ENCODE assay signal across 29 mouse cellular contexts in the genomic region with DNA sequence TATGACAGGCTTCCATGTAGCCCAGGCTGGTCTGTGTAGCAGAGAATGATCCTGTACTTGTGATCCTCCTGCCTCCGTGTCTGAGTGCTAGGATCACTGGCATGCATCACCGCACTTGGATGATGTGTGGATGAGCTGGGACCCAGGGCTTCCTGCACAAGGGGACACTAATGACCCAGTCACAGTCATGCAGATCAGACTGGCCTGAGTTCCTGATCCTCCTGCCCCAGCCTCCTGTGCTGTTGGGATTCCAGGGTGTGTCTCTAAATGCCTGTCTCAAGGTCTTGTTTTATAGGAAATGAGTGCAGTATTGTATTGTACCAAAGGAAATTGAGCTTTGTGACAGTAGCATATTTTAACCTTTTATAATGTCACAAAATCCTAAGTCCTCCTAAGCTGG. TPM values are rescaled to one million over a fixed set of nuclear protein-coding genes. Genes with fewer than 3 reads are reported as not detected.
DNase-seq lines count a peak whose midpoint lies in the region; ATAC-seq and TF ChIP-seq lines count a peak whose summit lies in the region.
"Had no signal": no experiment of that assay in that cellular context is flagged by ENCODE, and none has a peak within 500 bp of the region (broad histone marks: within the 10 kb centered on the region; RNA-seq: fewer than 3 reads in every experiment).

No protein-coding gene starts in this region.

- H3K36me3 ChIP-seq in kidney, embryonic 14.5 days (ENCODE audit: control insufficient read depth, insufficient read depth, low read length), result peaks cover 54% of the 10 kb centered on the region
- H3K36me3 ChIP-seq in kidney, embryonic 16.5 days (ENCODE audit: insufficient read depth, low read length), result peaks cover 39% of the 10 kb centered on the region
- H3K36me3 ChIP-seq in E14TG2a.4 (ENCODE audit: insufficient read depth, low read length), result peaks cover 87% of the 10 kb centered on the region
- no peaks in the 10 kb centered on the region for H3K36me3 ChIP-seq in lung, postnatal 0 days (ENCODE audit: insufficient read depth, low read length)

- no peak overlapping the region for H3K9ac ChIP-seq in kidney, embryonic 14.5 days (ENCODE audit: low read depth, low read length)
- no peak overlapping the region for H3K9ac ChIP-seq in kidney, embryonic 16.5 days (replicated peaks; ENCODE audit: low read length)
- no peak overlapping the region for H3K9ac ChIP-seq in lung, postnatal 0 days (replicated peaks; ENCODE audit: low read depth)
- H3K9ac ChIP-seq: embryonic facial prominence, embryonic 13.5 days; embryonic facial prominence, embryonic 15.5 days; forebrain, embryonic 12.5 days had no signal

- DNase-seq in ES-CJ7 (ENCODE audit: low read depth, low spot score) (peak; percentile 79), R1 (ENCODE audit: low read depth, low spot score) (peak; percentile 81)
- no peak for DNase-seq in lung, postnatal 0 days (ENCODE audit: low spot score)
- no peak for DNase-seq in layer of hippocampus, postnatal 10 days (ENCODE audit: low spot score in 2 of 2)
- DNase-seq: adrenal gland, adult 8-10 months; adrenal gland, postnatal 14 days; adrenal gland, postnatal 36 days; B cell, adult 2 months; cerebellum, adult 11-12 months; cerebellum, adult 2 months; cerebellum, adult 9-10 months; cerebellum, postnatal 10 days; cerebellum, postnatal 25 days had no signal

- no peak overlapping the region for H3K27ac ChIP-seq in kidney, embryonic 14.5 days (ENCODE audit: low read depth, low read length)
- H3K27ac ChIP-seq in kidney, embryonic 16.5 days (ENCODE audit: low read length), result no peak overlapping the region
- H3K27ac ChIP-seq in lung, postnatal 0 days (ENCODE audit: low read length), result no peak overlapping the region
- H3K27ac ChIP-seq: embryonic facial prominence, embryonic 13.5 days; embryonic facial prominence, embryonic 15.5 days; forebrain, embryonic 10.5 days; forebrain, embryonic 12.5 days had no signal

- no peak for TF ChIP-seq EP300 in lung, postnatal 0 days (IDR thresholded peaks at IDR 0.05)

- no peak overlapping the region for H3K4me2 ChIP-seq in kidney, embryonic 14.5 days (replicated peaks; ENCODE audit: low read depth, low read length)
- H3K4me2 ChIP-seq in kidney, embryonic 16.5 days (replicated peaks; ENCODE audit: low read depth, low read length), result no peak overlapping the region
- H3K4me2 ChIP-seq in lung, postnatal 0 days (replicated peaks; ENCODE audit: low read depth, low read length), result no peak overlapping the region
- H3K4me2 ChIP-seq: embryonic facial prominence, embryonic 13.5 days; embryonic facial prominence, embryonic 15.5 days; forebrain, embryonic 12.5 days had no signal

- peak; percentile 32; the same call in 1 of the 2 replicates for ATAC-seq in kidney, embryonic 14.5 days (ENCODE audit: low FRiP score, low TSS enrichment)
- ATAC-seq in kidney, embryonic 16.5 days (ENCODE audit: low FRiP score, low TSS enrichment), result no peak
- no peak for ATAC-seq in lung, postnatal 0 days
- ATAC-seq in inflammation-experienced regulatory T-cells, adult 6 months, result no peak
- ATAC-seq: activated CD4-positive, CD25-positive, alpha-beta regulatory T cell, adult 4 months; CD4-positive, CD25-positive, alpha-beta regulatory T cell, adult 4 months; forebrain, embryonic 14.5 days; forebrain, embryonic 16.5 days; Patski had no signal

- H3K9me3 ChIP-seq in kidney, embryonic 14.5 days (ENCODE audit: control insufficient read depth, low read length), result no peaks in the 10 kb centered on the region
- no peaks in the 10 kb centered on the region for H3K9me3 ChIP-seq in kidney, embryonic 16.5 days (ENCODE audit: low read length)
- H3K9me3 ChIP-seq in E14TG2a.4 (ENCODE audit: low read length), result no peaks in the 10 kb centered on the region
- H3K9me3 ChIP-seq in lung, postnatal 0 days (ENCODE audit: low read length), result no peaks in the 10 kb centered on the region
- H3K9me3 ChIP-seq: embryonic facial prominence, embryonic 13.5 days; embryonic facial prominence, embryonic 15.5 days; forebrain, embryonic 10.5 days; forebrain, embryonic 12.5 days; G1E had no signal

- no peak for TF ChIP-seq CTCF in E14TG2a.4 (conservative IDR thresholded peaks at IDR 0.05; ENCODE audit: low read length)
- TF ChIP-seq CTCF in lung, postnatal 0 days (IDR thresholded peaks at IDR 0.05), result no peak

- 85% methylated on average over 2 of the region's 2 CpGs for whole genome bisulfite sequencing in kidney, embryonic 14.5 days
- 83% methylated on average over 2 of the region's 2 CpGs for WGBS in kidney, embryonic 16.5 days
- 98% methylated on average over 2 of the region's 2 CpGs for WGBS in lung, postnatal 0 days

- H3K27me3 ChIP-seq in kidney, embryonic 14.5 days (ENCODE audit: control insufficient read depth, insufficient read depth, low read length), result no peaks in the 10 kb centered on the region
- no peaks in the 10 kb centered on the region for H3K27me3 ChIP-seq in kidney, embryonic 16.5 days (ENCODE audit: insufficient read depth, low read length)
- H3K27me3 ChIP-seq in E14TG2a.4 (ENCODE audit: insufficient read depth, low read length), result no peaks in the 10 kb centered on the region
- H3K27me3 ChIP-seq in lung, postnatal 0 days (replicated peaks; ENCODE audit: insufficient read depth, low read length), result no peaks in the 10 kb centered on the region
- H3K27me3 ChIP-seq: CH12.LX; embryonic facial prominence, embryonic 13.5 days; embryonic facial prominence, embryonic 15.5 days; forebrain, embryonic 12.5 days; Patski had no signal

- no peaks in the 10 kb centered on the region for H3K4me1 ChIP-seq in kidney, embryonic 14.5 days (ENCODE audit: control insufficient read depth, insufficient read depth, low read length)
- H3K4me1 ChIP-seq in kidney, embryonic 16.5 days (ENCODE audit: insufficient read depth, low read length), result 0 out of 2 replicates have a peak, but pooled peaks cover 4% of the 10 kb centered on the region
- peaks cover 76% of the 10 kb centered on the region for H3K4me1 ChIP-seq in E14TG2a.4 (replicated peaks; ENCODE audit: low read depth, low read length)
- H3K4me1 ChIP-seq in lung, postnatal 0 days (ENCODE audit: insufficient read depth, low read depth, low read length), result no peaks in the 10 kb centered on the region
- H3K4me1 ChIP-seq: embryonic facial prominence, embryonic 13.5 days; forebrain, embryonic 12.5 days had no signal

- no peak overlapping the region for H3K4me3 ChIP-seq in kidney, embryonic 14.5 days (ENCODE audit: low read length)
- H3K4me3 ChIP-seq in kidney, embryonic 16.5 days (ENCODE audit: low read length), result no peak overlapping the region
- H3K4me3 ChIP-seq in E14TG2a.4 (replicated peaks; ENCODE audit: low read length), result 0 out of 2 replicates have a peak overlapping the region, but pooled peaks have one; percentile 32
- H3K4me3 ChIP-seq in lung, postnatal 0 days (ENCODE audit: low read depth, low read length), result no peak overlapping the region
- H3K4me3 ChIP-seq: embryonic facial prominence, embryonic 13.5 days; embryonic facial prominence, embryonic 15.5 days; erythroblast, embryonic 14.5 days; forebrain, embryonic 10.5 days; forebrain, embryonic 12.5 days had no signal

RNA-seq across cellular contexts. Expression of a gene that starts 6.2 kb away (rescaled TPM):
- 55.7 and 76.0 TPM in 2 replicates for polyA plus RNA-seq in kidney, embryonic 14.5 days (2014; fragmentation: Nextera tagmentation; extraction: Ambion mirVana)
- 62.8 and 64.5 TPM in 2 replicates for polyA plus RNA-seq in kidney, embryonic 16.5 days (2015; fragmentation: Nextera tagmentation; extraction: Ambion mirVana)
- polyA plus RNA-seq in lung, postnatal 0 days (2015; fragmentation: Nextera tagmentation; extraction: Ambion mirVana), result 17.4 and 20.6 TPM in 2 replicates
- total RNA-seq in layer of hippocampus, postnatal 10 days (2021), result 10 to 100 TPM; 34.2 to 42.0 TPM
- 10 to 100 TPM; 26.2 to 49.8 (median 39.8) TPM for polyA plus RNA-seq in inflammation-experienced regulatory T-cells, adult 6 months (2017; shearing (Covaris generic))

RNA-seq across cellular contexts. Expression of a gene that starts 6.8 kb away (rescaled TPM):
- polyA plus RNA-seq in kidney, embryonic 14.5 days (2014; fragmentation: Nextera tagmentation; extraction: Ambion mirVana), result 47.8 and 66.1 TPM in 2 replicates
- polyA plus RNA-seq in kidney, embryonic 16.5 days (2015; fragmentation: Nextera tagmentation; extraction: Ambion mirVana), result 85.7 and 92.4 TPM in 2 replicates
- 79.8 and 81.1 TPM in 2 replicates for polyA plus RNA-seq in lung, postnatal 0 days (2015; fragmentation: Nextera tagmentation; extraction: Ambion mirVana)
- 10 to 100 TPM; 65.2 to 67.7 TPM for total RNA-seq in layer of hippocampus, postnatal 10 days (2021)
- 100 to 1,000 TPM in 1 of 3 experiments, 10 to 100 TPM in 2; 85.4 to 117 (median 97.6) TPM for polyA plus RNA-seq in inflammation-experienced regulatory T-cells, adult 6 months (2017; shearing (Covaris generic))

RNA-seq across cellular contexts. Expression of a gene that starts 50.2 kb away (rescaled TPM):
- 122 and 235 TPM in 2 replicates for polyA plus RNA-seq in kidney, embryonic 14.5 days (2014; fragmentation: Nextera tagmentation; extraction: Ambion mirVana)
- polyA plus RNA-seq in kidney, embryonic 16.5 days (2015; fragmentation: Nextera tagmentation; extraction: Ambion mirVana), result 208 and 220 TPM in 2 replicates
- polyA plus RNA-seq in lung, postnatal 0 days (2015; fragmentation: Nextera tagmentation; extraction: Ambion mirVana), result 53.4 and 58.5 TPM in 2 replicates
- total RNA-seq in layer of hippocampus, postnatal 10 days (2021), result 10 to 100 TPM; 92.4 to 96.7 TPM
- 100 to 1,000 TPM in 2 of 3 experiments, 10 to 100 TPM in 1; 92.5 to 122 (median 122) TPM for polyA plus RNA-seq in inflammation-experienced regulatory T-cells, adult 6 months (2017; shearing (Covaris generic))

Comparison
In these comparisons a context has a peak if more than half of its experiments do, and no peak if none do; other contexts are left out.
1. DNase-seq: peak in ES-CJ7 (single experiment) and R1 (single experiment); none in lung, postnatal 0 days (single experiment) and layer of hippocampus, postnatal 10 days (0 of 2).